Mouse (Mus musculus) neutrophil, adult 59 days (primary cell): ENCODE measurements around the gene Lpo. TPM values are rescaled to one million over a fixed set of nuclear protein-coding genes. Genes with fewer than 3 reads are reported as not detected.

ENCODE experiments used
- total RNA-seq, 2 experiments: library from RNA; stranded (reverse); gene quantifications; 1 replicate in 1 of 2; 2 replicates in 1 of 2; pipeline ENCODE4 v1.2.4; 2023

Lpo gene
- not detected for total RNA-seq

GRCm38 (mm10) chr11:87828239-87828900 is at the start of gene Lpo:
Gene Lpo (minus strand): TSS chr11:87828289.

GRCm38 (mm10) chr11:87875436-87875835 is 47.3 kb upstream of the Lpo start, which contains the start of gene Epx:
Gene Epx (minus strand): TSS chr11:87875536.

GRCm38 (mm10) chr11:87852690-87853596 is 24.9 kb upstream of the Lpo start, which contains the start of gene Mks1:
Gene Mks1 (plus strand): TSS chr11:87853215.

GRCm38 (mm10) chr11:87793460-87793859 is 34.6 kb downstream of the Lpo start, which contains the start of gene Mpo:
Gene Mpo (plus strand): TSS chr11:87793581.

DNA sequence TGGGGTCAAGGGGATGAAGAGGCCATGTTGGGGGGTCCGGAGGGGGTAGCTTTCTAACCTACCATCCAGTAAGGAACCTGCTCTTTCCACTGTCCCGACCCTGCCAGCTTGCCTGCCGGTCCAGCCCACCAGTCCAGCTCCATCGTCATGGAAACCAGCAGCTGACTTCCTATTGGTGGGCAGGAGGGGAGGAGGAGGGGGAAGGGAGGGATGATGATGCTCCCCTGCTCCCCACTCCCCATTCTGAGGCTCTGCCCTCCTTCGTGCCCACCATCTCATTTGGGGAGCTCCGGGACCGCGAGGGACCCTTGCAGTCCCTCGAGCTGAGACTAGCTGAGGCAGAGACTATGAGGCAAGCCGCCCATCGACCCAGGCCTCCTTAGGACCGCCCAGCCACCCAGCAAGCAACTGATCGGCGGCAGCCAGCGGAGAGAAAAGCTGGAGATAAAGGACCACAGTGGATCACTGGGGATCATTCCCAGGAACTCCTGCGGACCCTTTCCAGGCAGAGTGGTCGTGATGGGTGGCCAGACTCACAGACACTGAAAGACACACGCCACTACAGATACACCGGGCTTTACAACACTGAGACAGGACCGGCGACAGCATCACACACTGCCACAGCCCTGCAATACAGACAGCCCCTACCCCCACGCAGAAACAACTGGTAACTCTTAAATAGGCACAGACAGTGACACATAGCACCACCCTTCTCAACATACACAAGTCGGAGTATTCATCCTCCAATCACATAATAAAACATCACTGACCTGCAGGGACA is 67.6 kb downstream of the Lpo start, which contains the start of gene Tspoap1:
Gene Tspoap1 (plus strand): TSS at position 241 of the 781 bp plus-strand sequence.

Other genes starting within 250 kb of the Lpo start
- 10 to 100 TPM; 20.9 to 22.4 TPM for gene Mtmr4, start 236.1 kb downstream of the Lpo start, total RNA-seq
- gene Hsf5, start 211.1 kb downstream of the Lpo start, total RNA-seq, result under 1 TPM; 0.11 to 0.13 TPM
- gene Rnf43, start 165.6 kb downstream of the Lpo start, total RNA-seq, result 1 to 10 TPM; 1.3 to 2.6 TPM
- 100 to 1,000 TPM; 119 to 146 TPM for gene Supt4a, start 90.7 kb downstream of the Lpo start, total RNA-seq
- 10 to 100 TPM; 18.7 to 21.5 TPM for gene Tspoap1, start 67.7 kb downstream of the Lpo start, total RNA-seq
- 100 to 1,000 TPM; 798 to 870 TPM for gene Mpo, start 34.7 kb downstream of the Lpo start, total RNA-seq
- 1 to 10 TPM; 2.8 to 3.9 TPM for gene Mks1, start 24.9 kb upstream of the Lpo start, total RNA-seq
- gene Epx, start 47.2 kb upstream of the Lpo start, total RNA-seq, result 10 to 100 TPM; 17.9 to 58.4 TPM
- not detected for gene Olfr462, start 64.0 kb upstream of the Lpo start, total RNA-seq
- not detected for gene Olfr463, start 69.1 kb upstream of the Lpo start, total RNA-seq
- gene Olfr464, start 92.7 kb upstream of the Lpo start, total RNA-seq, result not detected
- gene Dynll2, start 159.2 kb upstream of the Lpo start, total RNA-seq, result 10 to 100 TPM; 13.4 to 14.8 TPM
- 100 to 1,000 TPM; 179 to 200 TPM for gene Srsf1, start 219.1 kb upstream of the Lpo start, total RNA-seq
- 10 to 100 TPM; 33.7 to 38.8 TPM for gene Vezf1, start 240.0 kb upstream of the Lpo start, total RNA-seq